ENCODE assay signal across 20 mouse cellular contexts in the genomic region with DNA sequence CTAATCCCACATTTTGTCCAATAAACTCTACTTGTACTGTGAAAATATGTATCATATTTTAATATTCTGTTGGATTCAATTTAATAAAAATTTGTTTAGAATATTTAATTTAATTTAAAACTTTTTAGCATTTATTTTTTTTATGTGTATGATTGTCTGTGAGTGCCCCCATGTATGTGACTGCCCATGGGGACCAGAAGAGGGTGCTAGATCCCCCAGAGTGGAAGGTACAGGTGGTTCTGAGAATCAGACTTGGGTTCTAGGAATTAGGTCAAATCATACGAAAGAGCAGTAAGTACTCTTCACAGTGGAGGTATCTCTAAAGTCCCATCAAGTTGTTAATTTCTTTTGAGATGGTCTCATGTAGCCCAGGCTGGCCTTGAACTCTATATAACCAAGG. TPM values are rescaled to one million over a fixed set of nuclear protein-coding genes. Genes with fewer than 3 reads are reported as not detected.
DNase-seq lines count a peak whose midpoint lies in the region; ATAC-seq and TF ChIP-seq lines count a peak whose summit lies in the region.
"Had no signal": no experiment of that assay in that cellular context is flagged by ENCODE, and none has a peak within 500 bp of the region (broad histone marks: within the 10 kb centered on the region; RNA-seq: fewer than 3 reads in every experiment).

No protein-coding gene starts in this region.

- TF ChIP-seq EP300 in CH12.LX (IDR thresholded peaks at IDR 0.05; ENCODE audit: low read length) (no peak), MEL (IDR thresholded peaks at IDR 0.05; ENCODE audit: low read depth in 1 of 2, low read length in 2 of 2) (no peak)
- TF ChIP-seq EP300 in stomach, postnatal 0 days (optimal IDR thresholded peaks at IDR 0.05): no peak

- H3K4me2 ChIP-seq in kidney, postnatal 0 days (ENCODE audit: low read length): no peak overlapping the region
- H3K4me2 ChIP-seq in CH12.LX (ENCODE audit: insufficient read depth, low read depth, poor library complexity, severe bottlenecking): no peak overlapping the region
- H3K4me2 ChIP-seq in stomach, postnatal 0 days (replicated peaks; ENCODE audit: low read depth): no peak overlapping the region
- H3K4me2 ChIP-seq in midbrain, embryonic 11.5 days: no peak overlapping the region
- H3K4me2 ChIP-seq: forebrain, embryonic 13.5 days; heart, embryonic 12.5 days; hindbrain, embryonic 14.5 days; intestine, embryonic 15.5 days had no signal

- 0 out of 2 replicates have a peak, but pooled peaks have one; percentile 5 for TF ChIP-seq CTCF in kidney, postnatal 0 days (IDR thresholded peaks at IDR 0.05; ENCODE audit: low read depth)
- TF ChIP-seq CTCF in CH12.LX (conservative IDR thresholded peaks at IDR 0.05 in 1 of 2, IDR thresholded peaks at IDR 0.05 in 1 of 2; ENCODE audit: low read depth in 2 of 2, low read length in 2 of 2) (peak in 1 of 2 experiments; percentile 35; a peak in 2 of 4 replicates), MEL (IDR thresholded peaks at IDR 0.05 in 2 of 3, conservative IDR thresholded peaks at IDR 0.05 in 1 of 3; ENCODE audit: control insufficient read depth in 1 of 3, insufficient read depth in 1 of 3, low read depth in 2 of 3, low read length in 3 of 3, poor library complexity in 1 of 3, severe bottlenecking in 1 of 3) (peak; percentile 33 to 56 (median 51); a peak in 5 of 6 replicates)
- 0 out of 2 replicates have a peak, but pooled peaks have one; percentile 6 for TF ChIP-seq CTCF in stomach, postnatal 0 days (IDR thresholded peaks at IDR 0.05; ENCODE audit: low read depth)

- ATAC-seq in kidney, postnatal 0 days (replicated peaks; ENCODE audit: low FRiP score, low read depth): no peak
- ATAC-seq in stomach, postnatal 0 days (ENCODE audit: low FRiP score, low TSS enrichment): no peak
- ATAC-seq in midbrain, embryonic 11.5 days (ENCODE audit: low FRiP score): no peak
- ATAC-seq: forebrain, embryonic 13.5 days; intestine, embryonic 15.5 days had no signal

- H3K27me3 ChIP-seq in kidney, postnatal 0 days (ENCODE audit: insufficient read depth, low read length): no peaks in the 10 kb centered on the region
- H3K27me3 ChIP-seq in CH12.LX (replicated peaks) (no peaks in the 10 kb centered on the region), MEL (ENCODE audit: control insufficient read depth in 1 of 2, insufficient read depth in 2 of 2, low read length in 2 of 2) (no peaks in the 10 kb centered on the region)
- no peaks in the 10 kb centered on the region for H3K27me3 ChIP-seq in stomach, postnatal 0 days (ENCODE audit: control insufficient read depth, insufficient read depth, low read length)
- H3K27me3 ChIP-seq in midbrain, embryonic 11.5 days (ENCODE audit: control insufficient read depth, insufficient read depth, low read length): no peaks in the 10 kb centered on the region
- H3K27me3 ChIP-seq: forebrain, embryonic 13.5 days; heart, embryonic 12.5 days; intestine, embryonic 15.5 days had no signal

- no peaks in the 10 kb centered on the region for H3K36me3 ChIP-seq in kidney, postnatal 0 days (ENCODE audit: insufficient read depth, low read length)
- H3K36me3 ChIP-seq in CH12.LX (replicated peaks in 1 of 2; ENCODE audit: control insufficient read depth in 1 of 2, insufficient read depth in 1 of 2, low read length in 1 of 2) (no peaks in the 10 kb centered on the region), MEL (ENCODE audit: control insufficient read depth in 1 of 2, insufficient read depth in 2 of 2, low read length in 2 of 2) (peaks cover 0 to 3% of the 10 kb centered on the region in 2 experiments; a peak in 1 of 4 replicates)
- H3K36me3 ChIP-seq in stomach, postnatal 0 days (ENCODE audit: control insufficient read depth, insufficient read depth, low read length): no peaks in the 10 kb centered on the region
- no peaks in the 10 kb centered on the region for H3K36me3 ChIP-seq in midbrain, embryonic 11.5 days (ENCODE audit: control insufficient read depth, insufficient read depth, low read length)
- H3K36me3 ChIP-seq: embryonic facial prominence, embryonic 10.5 days; heart, embryonic 12.5 days; hindbrain, embryonic 10.5 days; intestine, embryonic 15.5 days had no signal

- no peaks in the 10 kb centered on the region for H3K9me3 ChIP-seq in kidney, postnatal 0 days (replicated peaks; ENCODE audit: low read length)
- H3K9me3 ChIP-seq in CH12.LX (replicated peaks; ENCODE audit: low read length) (peaks cover 3% of the 10 kb centered on the region), MEL (replicated peaks; ENCODE audit: insufficient read depth, low read length) (no peaks in the 10 kb centered on the region)
- no peaks in the 10 kb centered on the region for H3K9me3 ChIP-seq in stomach, postnatal 0 days (ENCODE audit: control insufficient read depth, low read length)
- no peaks in the 10 kb centered on the region for H3K9me3 ChIP-seq in midbrain, embryonic 11.5 days (ENCODE audit: control insufficient read depth, low read length)
- H3K9me3 ChIP-seq: embryonic facial prominence, embryonic 10.5 days; heart, embryonic 12.5 days; hindbrain, embryonic 10.5 days; intestine, embryonic 15.5 days had no signal

- H3K4me3 ChIP-seq in kidney, postnatal 0 days (replicated peaks; ENCODE audit: low read depth, low read length): no peak overlapping the region
- H3K4me3 ChIP-seq in CH12.LX (replicated peaks in 1 of 3; ENCODE audit: low read depth in 2 of 3, low read length in 2 of 3, poor library complexity in 1 of 3) (no peak overlapping the region), MEL (ENCODE audit: control insufficient read depth in 1 of 2, insufficient read depth in 1 of 2, low read depth in 2 of 2, low read length in 2 of 2) (no peak overlapping the region)
- H3K4me3 ChIP-seq in stomach, postnatal 0 days (ENCODE audit: low read depth, low read length): no peak overlapping the region
- H3K4me3 ChIP-seq in midbrain, embryonic 11.5 days (ENCODE audit: low read depth, low read length): no peak overlapping the region
- H3K4me3 ChIP-seq: embryonic facial prominence, embryonic 10.5 days; forebrain, embryonic 13.5 days; gastrocnemius, adult 2 months; heart, adult 2 months; heart, embryonic 12.5 days; hindbrain, embryonic 10.5 days; intestine, embryonic 15.5 days had no signal

- H3K4me1 ChIP-seq in kidney, postnatal 0 days (replicated peaks; ENCODE audit: insufficient read depth, low read length): no peaks in the 10 kb centered on the region
- H3K4me1 ChIP-seq in CH12.LX (ENCODE audit: control insufficient read depth in 1 of 2, insufficient read depth in 2 of 2) (no peaks in the 10 kb centered on the region), MEL (ENCODE audit: control insufficient read depth in 1 of 2, insufficient read depth in 2 of 2, low read length in 2 of 2) (peaks cover 3 to 4% of the 10 kb centered on the region in 2 experiments)
- H3K4me1 ChIP-seq in stomach, postnatal 0 days (replicated peaks; ENCODE audit: control insufficient read depth, insufficient read depth): no peaks in the 10 kb centered on the region
- no peaks in the 10 kb centered on the region for H3K4me1 ChIP-seq in midbrain, embryonic 11.5 days (ENCODE audit: control insufficient read depth, insufficient read depth, low read length)
- H3K4me1 ChIP-seq: embryonic facial prominence, embryonic 10.5 days; forebrain, embryonic 13.5 days; heart, embryonic 12.5 days; hindbrain, embryonic 10.5 days; intestine, embryonic 15.5 days had no signal

- TF ChIP-seq POLR2A in CH12.LX (IDR thresholded peaks at IDR 0.05; ENCODE audit: low read depth, low read length) (no peak), MEL (IDR thresholded peaks at IDR 0.05; ENCODE audit: control insufficient read depth in 1 of 2, insufficient read depth in 1 of 2, low read depth in 1 of 2, low read length in 2 of 2, poor library complexity in 1 of 2) (no peak)

- 72% methylated on average over 1 of the region's 1 CpGs for WGBS in kidney, postnatal 0 days
- 71% methylated on average over 1 of the region's 1 CpGs for WGBS in stomach, postnatal 0 days
- 65% methylated on average over 1 of the region's 1 CpGs for WGBS in midbrain, embryonic 11.5 days

- dilution Hi-C loops in CH12.LX (cut with MboI; ENCODE audit: extremely low pct_ligation_motif_present, extremely low pct_unique_long_range_greater_than_20kb, low sequenced_read_pairs): no loop called here

- no peaks in the 10 kb centered on the region for H3K79me2 ChIP-seq in CH12.LX (replicated peaks; ENCODE audit: control insufficient read depth, extremely low read depth, insufficient read depth, poor library complexity, severe bottlenecking)
- H3K79me2 ChIP-seq in MEL (ENCODE audit: control insufficient read depth, insufficient read depth, low read length, poor library complexity): no peaks in the 10 kb centered on the region

- H3K9ac ChIP-seq in kidney, postnatal 0 days (ENCODE audit: low read depth, low read length): no peak overlapping the region
- H3K9ac ChIP-seq in CH12.LX (ENCODE audit: insufficient read depth, low read depth): no peak overlapping the region
- no peak overlapping the region for H3K9ac ChIP-seq in MEL (ENCODE audit: control insufficient read depth, low read depth, low read length, poor library complexity, severe bottlenecking)
- no peak overlapping the region for H3K9ac ChIP-seq in stomach, postnatal 0 days (ENCODE audit: low read length)
- H3K9ac ChIP-seq in midbrain, embryonic 11.5 days (ENCODE audit: low read length): no peak overlapping the region
- H3K9ac ChIP-seq: forebrain, embryonic 13.5 days; heart, embryonic 12.5 days; hindbrain, embryonic 14.5 days; intestine, embryonic 15.5 days had no signal

- TF ChIP-seq RAD21 in CH12.LX (IDR thresholded peaks at IDR 0.05; ENCODE audit: low read depth, low read length) (peak; percentile 11), MEL (IDR thresholded peaks at IDR 0.05; ENCODE audit: low read depth, low read length) (peak; percentile 49)

- in situ Hi-C loops in CH12.LX (cut with MboI; ENCODE audit: low pct_ligation_motif_present, low pct_unique_long_range_greater_than_20kb, low sequenced_read_pairs): no loop called here

- H3K27ac ChIP-seq in kidney, postnatal 0 days: no peak overlapping the region
- H3K27ac ChIP-seq in CH12.LX (ENCODE audit: insufficient read depth, low read depth) (no peak overlapping the region), MEL (ENCODE audit: control insufficient read depth, low read depth, low read length) (no peak overlapping the region)
- H3K27ac ChIP-seq in stomach, postnatal 0 days (replicated peaks): no peak overlapping the region
- no peak overlapping the region for H3K27ac ChIP-seq in midbrain, embryonic 11.5 days (ENCODE audit: low read depth, low read length)
- H3K27ac ChIP-seq: embryonic facial prominence, embryonic 10.5 days; forebrain, embryonic 13.5 days; gastrocnemius, adult 2 months; heart, adult 2 months; hindbrain, embryonic 10.5 days; hindbrain, embryonic 14.5 days; intestine, embryonic 15.5 days had no signal

- no peak for DNase-seq in kidney, postnatal 0 days (ENCODE audit: low spot score)
- DNase-seq in kidney, postnatal 4 days: no peak
- DNase-seq in CH12.LX (ENCODE audit: extremely low read depth) (no peak), MEL (ENCODE audit: low read depth, low spot score) (peak; percentile 31)
- DNase-seq in stomach, postnatal 0 days (ENCODE audit: low spot score): no peak
- DNase-seq in adrenal gland, adult 2 months: no peak
- no peak for DNase-seq in midbrain, embryonic 11.5 days (ENCODE audit: low spot score, missing footprints)
- DNase-seq: adrenal gland, postnatal 10 days; cerebellum, adult 18-20 months; cerebellum, adult 9-11 months; cerebellum, postnatal 36 days; gastrocnemius, adult 2 months; gastrocnemius, postnatal 36 days; heart, adult 2 months had no signal

RNA-seq across cellular contexts. Expression of a gene that starts 32.1 kb away (rescaled TPM):
- 2.5 and 3.7 TPM in 2 replicates for polyA plus RNA-seq in kidney, postnatal 0 days (2015; fragmentation: Nextera tagmentation; extraction: Ambion mirVana)
- 0.13 TPM in 1 of 2 replicates, not detected in the other for total RNA-seq in CH12.LX (2012; rRNA removed)
- total RNA-seq in CH12.LX (2014; rRNA removed): not detected in 2 replicates
- 0.10 TPM in 1 of 2 replicates, not detected in the other for polyA plus RNA-seq in CH12.LX (2012; ENCODE audit: insufficient read length, low read depth)
- total RNA-seq in MEL (2012; rRNA removed): 0.12 and 0.13 TPM in 2 replicates
- under 1 TPM in 1 of 2 experiments, not detected in 1; 0.72 TPM for polyA plus RNA-seq in MEL (2012; ENCODE audit: insufficient read depth in 1 of 2, insufficient read length in 2 of 2, low read depth in 1 of 2, low replicate concordance in 2 of 2, missing spikeins in 1 of 2)
- polyA plus RNA-seq in stomach, postnatal 0 days (2015; fragmentation: Nextera tagmentation; extraction: Ambion mirVana): 1.1 and 1.3 TPM in 2 replicates
- total RNA-seq in adrenal gland, adult 2 months (2021): 1 to 10 TPM; 3.3 to 3.9 TPM
- 12.1 and 15.3 TPM in 2 replicates for polyA plus RNA-seq in adrenal gland, adult 2 months (2012; rRNA removed)
- polyA plus RNA-seq in midbrain, embryonic 11.5 days (2014; fragmentation: Nextera tagmentation; extraction: Ambion mirVana): 1.3 and 1.8 TPM in 2 replicates

RNA-seq across cellular contexts. Expression of a gene that starts 42.7 kb away (rescaled TPM):
- 245 and 257 TPM in 2 replicates for polyA plus RNA-seq in kidney, postnatal 0 days (2015; fragmentation: Nextera tagmentation; extraction: Ambion mirVana)
- 134 TPM in 2 replicates for total RNA-seq in CH12.LX (2012; rRNA removed)
- 160 and 179 TPM in 2 replicates for total RNA-seq in CH12.LX (2014; rRNA removed)
- polyA plus RNA-seq in CH12.LX (2012; ENCODE audit: insufficient read length, low read depth): 220 and 315 TPM in 2 replicates
- total RNA-seq in MEL (2012; rRNA removed): 205 and 210 TPM in 2 replicates
- polyA plus RNA-seq in MEL (2012; ENCODE audit: insufficient read depth in 1 of 2, insufficient read length in 2 of 2, low read depth in 1 of 2, low replicate concordance in 2 of 2, missing spikeins in 1 of 2): 1,000 to 10,000 TPM in 1 of 2 experiments, 100 to 1,000 TPM in 1; 551 to 1,030 TPM
- 126 and 135 TPM in 2 replicates for polyA plus RNA-seq in stomach, postnatal 0 days (2015; fragmentation: Nextera tagmentation; extraction: Ambion mirVana)
- 100 to 1,000 TPM; 522 to 542 TPM for total RNA-seq in adrenal gland, adult 2 months (2021)
- 195 and 222 TPM in 2 replicates for polyA plus RNA-seq in adrenal gland, adult 2 months (2012; rRNA removed)
- 145 and 150 TPM in 2 replicates for polyA plus RNA-seq in midbrain, embryonic 11.5 days (2014; fragmentation: Nextera tagmentation; extraction: Ambion mirVana)

RNA-seq across cellular contexts. Expression of a gene that starts 52.8 kb away (rescaled TPM):
- 178 and 194 TPM in 2 replicates for polyA plus RNA-seq in kidney, postnatal 0 days (2015; fragmentation: Nextera tagmentation; extraction: Ambion mirVana)
- total RNA-seq in CH12.LX (2012; rRNA removed): 523 and 663 TPM in 2 replicates
- total RNA-seq in CH12.LX (2014; rRNA removed): 725 and 772 TPM in 2 replicates
- polyA plus RNA-seq in CH12.LX (2012; ENCODE audit: insufficient read length, low read depth): 1,109 and 1,141 TPM in 2 replicates
- 425 and 556 TPM in 2 replicates for total RNA-seq in MEL (2012; rRNA removed)
- 1,000 to 10,000 TPM in 1 of 2 experiments, 100 to 1,000 TPM in 1; 594 to 1,867 TPM for polyA plus RNA-seq in MEL (2012; ENCODE audit: insufficient read depth in 1 of 2, insufficient read length in 2 of 2, low read depth in 1 of 2, low replicate concordance in 2 of 2, missing spikeins in 1 of 2)
- 98.2 and 104 TPM in 2 replicates for polyA plus RNA-seq in stomach, postnatal 0 days (2015; fragmentation: Nextera tagmentation; extraction: Ambion mirVana)
- 100 to 1,000 TPM in 1 of 2 experiments, 10 to 100 TPM in 1; 83.3 to 111 TPM for total RNA-seq in adrenal gland, adult 2 months (2021)
- polyA plus RNA-seq in adrenal gland, adult 2 months (2012; rRNA removed): 38.7 and 57.7 TPM in 2 replicates
- polyA plus RNA-seq in midbrain, embryonic 11.5 days (2014; fragmentation: Nextera tagmentation; extraction: Ambion mirVana): 335 and 341 TPM in 2 replicates
